Mouse (Mus musculus) heart, embryonic 14.5 days (tissue): ENCODE measurements around the gene Gucy2d. TPM values are rescaled to one million over a fixed set of nuclear protein-coding genes. Genes with fewer than 3 reads are reported as not detected.

ENCODE experiments used
- ATAC-seq: fragments of 200-750 bp; cut with Nextera tagmentation; 2 replicates; pipeline ENCODE4 v1.8.0; 2017; ENCODE audit warnings: low read depth, moderate TSS enrichment; ENCODE audit not compliant: insufficient number of reproducible peaks, insufficient read depth, low FRiP score
- H3K27ac ChIP-seq, 2 experiments: fragments of 200-500 bp in 1 of 2; fragments of 300-500 bp in 1 of 2; sonication (generic) in 1 of 2; replicated peaks in 1 of 2; 2 replicates each; pipeline ENCODE4 v1.5.1; 2012 to 2014; ENCODE audit warnings: low read depth in 2 of 2, low read length in 2 of 2, control low read depth in 1 of 2, mild to moderate bottlenecking in 1 of 2, mixed read lengths in 1 of 2; ENCODE audit not compliant: control insufficient read depth in 1 of 2, insufficient read depth in 1 of 2
- H3K27me3 ChIP-seq: fragments of 300-500 bp; sonication (generic); 2 replicates; pipeline ENCODE4 v1.6.1; 2014; ENCODE audit warnings: mild to moderate bottlenecking, low read length, control low read depth; ENCODE audit not compliant: control insufficient read depth, insufficient read depth
- H3K36me3 ChIP-seq: fragments of 300-500 bp; sonication (generic); 2 replicates; pipeline ENCODE4 v1.6.1; 2014; ENCODE audit warnings: mild to moderate bottlenecking, control low read depth, low read length, mixed read lengths; ENCODE audit not compliant: control insufficient read depth, insufficient read depth
- H3K4me1 ChIP-seq, 2 experiments: fragments of 200-500 bp in 1 of 2; fragments of 300-500 bp in 1 of 2; sonication (generic) in 1 of 2; 2 replicates each; pipeline ENCODE4 v1.6.1; 2012 to 2014; ENCODE audit warnings: low read length in 2 of 2, control low read depth in 1 of 2, mixed read lengths in 1 of 2; ENCODE audit not compliant: control insufficient read depth in 2 of 2, insufficient read depth in 2 of 2
- H3K4me2 ChIP-seq: fragments of 300-500 bp; sonication (generic); 2 replicates; pipeline ENCODE4 v1.6.1; 2014; ENCODE audit warnings: mild to moderate bottlenecking, low read length
- H3K4me3 ChIP-seq, 2 experiments: fragments of 200-500 bp in 1 of 2; fragments of 300-500 bp in 1 of 2; sonication (generic) in 1 of 2; 2 replicates each; pipeline ENCODE4 v1.5.1; 2012 to 2014; ENCODE audit warnings: low read length in 2 of 2, mild to moderate bottlenecking in 2 of 2, control low read depth in 1 of 2, low read depth in 1 of 2, moderate library complexity in 1 of 2; ENCODE audit not compliant: control insufficient read depth in 1 of 2, insufficient read depth in 1 of 2
- H3K9ac ChIP-seq: fragments of 300-500 bp; sonication (generic); 2 replicates; pipeline ENCODE4 v1.6.1; 2014; ENCODE audit warnings: mild to moderate bottlenecking, low read length
- H3K9me3 ChIP-seq: fragments of 300-500 bp; sonication (generic); 2 replicates; pipeline ENCODE4 v1.6.1; 2016; ENCODE audit warnings: low read length, control low read depth; ENCODE audit not compliant: control insufficient read depth
- WGBS: fragments of 180-500 bp; shearing (Covaris S2); extraction: QIAGEN DNeasy Blood & Tissue Kit; methylation state at CpG from one replicate; pipeline ENCODE4 v1.1.7; 2014; 5-methylcytosine and 5-hydroxymethylcytosine counted together
- polyA plus RNA-seq: library from polyadenylated mRNA; unstranded; fragments of >200 nt; fragmentation: Nextera tagmentation; extraction: Ambion mirVana; gene quantifications from 2 replicates; pipeline ENCODE4 v1.2.1, GENCODE M21; 2014

Gene Gucy2d
- polyA plus RNA-seq, 1 experiment from 2014 or later, result not detected

- no peaks in the 10 kb centered on the region for H3K27me3 ChIP-seq
- H3K4me3 ChIP-seq, result no peak overlapping the region
- no peak overlapping the region for H3K9ac ChIP-seq
- no peaks in the 10 kb centered on the region for H3K36me3 ChIP-seq
- 90% methylated on average over 4 of the region's 4 CpGs for WGBS
- H3K4me1 ChIP-seq, result peaks cover 17 to 18% of the 10 kb centered on the region in 2 experiments
- no peaks in the 10 kb centered on the region for H3K9me3 ChIP-seq
- no peak overlapping the region for H3K4me2 ChIP-seq
- ATAC-seq, result no peak; the same call in 1 of the 2 replicates
- H3K27ac ChIP-seq, result no peak overlapping the region
Observed at GRCm38 (mm10) chr7:98413115-98413514, 27.1 kb upstream of the Gucy2d start.

GRCm38 (mm10) chr7:98415550-98415949 lies 24.7 kb upstream of the Gucy2d start:
- Histone ChIP-seq H3K4me3 (no peak overlapping the region), H3K27ac (peak overlapping the region; percentile 55 to 71; a peak in 3 of 4 replicates), H3K27me3 (no peaks in the 10 kb centered on the region), H3K4me2 (no peak overlapping the region), H3K4me1 (peaks cover 33 to 34% of the 10 kb centered on the region in 2 experiments), H3K36me3 (no peaks in the 10 kb centered on the region), H3K9me3 (no peaks in the 10 kb centered on the region), H3K9ac (no peak overlapping the region)
- 11% methylated on average over 3 of the region's 3 CpGs for WGBS
- ATAC-seq, result no peak

GRCm38 (mm10) chr7:98416020-98416419 lies 24.2 kb upstream of the Gucy2d start:
- Histone ChIP-seq H3K27me3 (no peaks in the 10 kb centered on the region), H3K4me2 (no peak overlapping the region), H3K27ac (peak overlapping the region in 1 of 2 experiments; percentile 55; a peak in 2 of 4 replicates), H3K9me3 (no peaks in the 10 kb centered on the region), H3K36me3 (no peaks in the 10 kb centered on the region), H3K4me3 (no peak overlapping the region), H3K4me1 (peaks cover 33 to 34% of the 10 kb centered on the region in 2 experiments), H3K9ac (no peak overlapping the region)
- 56% methylated on average over 4 of the region's 4 CpGs for WGBS
- ATAC-seq, result no peak; the same call in 1 of the 2 replicates

- H3K4me2 ChIP-seq, result peak overlapping the region; percentile 26; the same call in 1 of the 2 replicates
- H3K27me3 ChIP-seq, result no peaks in the 10 kb centered on the region
- no peaks in the 10 kb centered on the region for H3K36me3 ChIP-seq
- ATAC-seq, result no peak
- H3K4me1 ChIP-seq, result peaks cover 33 to 34% of the 10 kb centered on the region in 2 experiments
- 31% methylated on average over 17 of the region's 17 CpGs for WGBS
- H3K9me3 ChIP-seq, result no peaks in the 10 kb centered on the region
- H3K27ac ChIP-seq, result peak overlapping the region; percentile 36 to 63
- no peak overlapping the region for H3K9ac ChIP-seq
- H3K4me3 ChIP-seq, result no peak overlapping the region
Observed at GRCm38 (mm10) chr7:98418031-98418805, 22.0 kb upstream of the Gucy2d start.

- Histone ChIP-seq H3K27me3 (no peaks in the 10 kb centered on the region), H3K4me1 (peaks cover 33 to 36% of the 10 kb centered on the region in 2 experiments), H3K9ac (no peak overlapping the region), H3K36me3 (no peaks in the 10 kb centered on the region), H3K4me2 (no peak overlapping the region), H3K9me3 (no peaks in the 10 kb centered on the region), H3K27ac (peak overlapping the region; percentile 32 to 63; a peak in 1 of 4 replicates), H3K4me3 (no peak overlapping the region)
- 31% methylated on average over 5 of the region's 5 CpGs for WGBS
- ATAC-seq, result no peak
Observed at GRCm38 (mm10) chr7:98419366-98419765, 20.9 kb upstream of the Gucy2d start.

GRCm38 (mm10) chr7:98423546-98423945 lies 16.7 kb upstream of the Gucy2d start:
- no peak overlapping the region for H3K27ac ChIP-seq
- H3K4me3 ChIP-seq, result no peak overlapping the region
- no peaks in the 10 kb centered on the region for H3K9me3 ChIP-seq
- H3K9ac ChIP-seq, result no peak overlapping the region
- H3K27me3 ChIP-seq, result no peaks in the 10 kb centered on the region
- no peaks in the 10 kb centered on the region for H3K36me3 ChIP-seq
- no peak overlapping the region for H3K4me2 ChIP-seq
- 43% methylated on average over 11 of the region's 11 CpGs for WGBS
- H3K4me1 ChIP-seq, result peaks cover 12 to 20% of the 10 kb centered on the region in 2 experiments
- no peak for ATAC-seq

GRCm38 (mm10) chr7:98424396-98424795 lies 15.8 kb upstream of the Gucy2d start:
- H3K36me3 ChIP-seq, result no peaks in the 10 kb centered on the region
- H3K27me3 ChIP-seq, result no peaks in the 10 kb centered on the region
- H3K9me3 ChIP-seq, result no peaks in the 10 kb centered on the region
- H3K9ac ChIP-seq, result no peak overlapping the region
- ATAC-seq, result no peak
- H3K27ac ChIP-seq, result no peak overlapping the region
- 65% methylated on average over 6 of the region's 6 CpGs for WGBS
- H3K4me3 ChIP-seq, result no peak overlapping the region
- no peak overlapping the region for H3K4me2 ChIP-seq
- H3K4me1 ChIP-seq, result peaks cover 4 to 13% of the 10 kb centered on the region in 2 experiments
